Mouse (Mus musculus) G1E-ER4 (cell line): ENCODE measurements around the gene Prpf40a. TPM values are rescaled to one million over a fixed set of nuclear protein-coding genes. Genes with fewer than 3 reads are reported as not detected.

Source experiments
- GATA1 ChIP-seq: IDR thresholded peaks from one replicate; pipeline ENCODE4 v1.8.0; 2012; ENCODE audit warnings: low read length, inconsistent platforms
- polyA plus RNA-seq: library from polyadenylated mRNA; stranded (reverse); fragments of >175 nt; gene quantifications from 2 replicates; pipeline ENCODE4 v1.2.3, GENCODE M21; 2012

Prpf40a gene
- polyA plus RNA-seq, result 30.5 and 34.2 TPM in 2 replicates

DNA sequence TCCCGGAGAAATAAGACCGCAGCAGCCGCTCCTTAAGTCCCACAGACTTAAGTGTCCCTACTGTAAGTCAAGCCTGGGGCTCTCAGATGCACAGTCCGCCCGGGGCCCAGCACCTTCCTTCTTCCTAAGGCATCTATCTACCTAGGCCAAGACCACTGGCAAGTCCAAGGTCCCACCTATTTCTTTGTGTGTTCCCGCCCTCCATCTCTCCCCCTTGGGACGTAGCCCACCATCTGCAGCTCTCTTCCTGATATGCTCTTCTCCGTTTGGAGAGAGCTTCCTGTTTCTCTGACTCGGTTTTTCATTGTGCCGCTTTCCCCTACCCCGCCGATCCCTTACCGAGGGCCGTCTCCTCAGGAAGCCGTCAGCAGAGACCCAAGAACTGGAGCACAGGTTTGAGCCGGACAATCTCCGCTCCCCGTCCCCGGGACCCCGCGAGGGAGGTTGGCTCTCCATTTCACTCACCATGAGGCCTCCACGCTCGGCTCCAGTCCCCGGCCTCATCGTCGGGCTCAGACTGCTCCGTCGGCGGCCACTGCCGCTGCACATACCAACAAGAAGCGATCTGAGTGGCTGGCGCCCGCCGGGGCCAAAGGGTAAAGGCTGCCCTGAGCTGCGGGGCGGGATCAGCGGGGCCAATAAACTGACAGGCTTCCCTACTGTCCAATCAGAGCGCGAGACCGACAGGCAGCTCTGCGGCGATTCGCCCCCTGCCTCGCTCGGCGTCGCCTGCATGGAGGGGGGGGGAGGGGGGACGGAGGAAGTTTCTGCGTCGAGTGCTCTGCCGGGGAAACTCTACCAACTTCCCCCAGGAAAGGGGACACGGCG, at the start of gene Prpf40a:
TSS of gene Prpf40a (minus strand) at position 601 of the 828 bp plus-strand sequence.
- no peak for TF ChIP-seq GATA1

DNA sequence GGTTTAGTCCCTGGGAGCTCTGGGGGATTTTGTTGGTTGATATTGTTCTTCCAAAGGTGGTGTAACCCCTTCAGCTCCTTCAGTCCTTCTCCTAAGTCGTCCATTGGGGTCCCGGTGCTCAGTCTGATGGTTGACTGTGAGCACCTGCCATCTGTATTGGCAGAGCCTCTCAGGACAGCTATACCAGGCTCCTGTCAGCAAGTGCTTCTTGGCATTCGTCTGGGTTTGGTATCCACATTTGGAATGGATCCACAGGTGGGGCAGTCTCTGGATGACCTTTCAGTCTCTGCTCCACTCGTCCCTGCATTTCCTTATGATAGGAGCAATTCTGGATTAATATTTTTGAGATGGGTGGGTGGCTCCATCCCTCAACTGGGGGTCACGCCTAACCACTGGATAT, 31.2 kb upstream of the Prpf40a start:
- TF ChIP-seq GATA1, result no peak

DNA sequence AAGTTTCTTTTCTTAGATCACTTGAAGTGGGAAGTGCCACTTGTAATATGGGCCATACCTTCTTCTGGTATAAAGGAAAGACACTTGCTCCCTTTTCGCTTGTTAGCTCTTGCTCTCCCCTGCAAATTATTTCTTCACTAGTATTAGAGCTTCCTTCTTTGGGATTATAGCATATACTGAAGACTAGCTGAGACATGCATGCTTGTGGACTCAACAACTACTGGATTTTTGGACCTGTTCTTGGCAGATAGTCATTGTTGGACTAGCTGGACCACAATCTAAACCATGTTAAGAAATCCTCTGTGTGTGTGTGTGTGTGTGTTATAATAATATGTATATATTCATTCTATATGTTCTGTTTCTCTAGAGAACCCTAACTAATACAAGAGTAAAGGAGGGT, 22.4 kb upstream of the Prpf40a start:
- TF ChIP-seq GATA1, result no peak

DNA sequence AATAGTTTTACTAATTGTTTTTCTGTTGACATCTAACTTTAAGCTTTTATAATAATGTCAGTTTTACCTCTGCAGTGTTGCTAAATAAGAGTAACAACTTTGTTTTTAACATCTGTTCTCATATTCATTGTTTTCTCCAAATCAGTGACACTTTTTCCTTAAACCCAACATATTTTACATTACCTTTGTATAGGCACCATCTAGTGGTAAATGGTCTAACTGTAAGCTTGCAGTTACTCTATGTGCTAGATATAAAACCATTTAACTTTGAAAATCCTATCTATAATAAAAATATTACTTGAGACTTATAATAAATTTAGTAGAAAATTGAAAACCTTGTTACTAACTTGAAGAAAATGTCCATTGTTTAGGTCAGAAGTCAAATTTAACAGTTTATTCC, 15.7 kb upstream of the Prpf40a start:
- no peak for TF ChIP-seq GATA1

DNA sequence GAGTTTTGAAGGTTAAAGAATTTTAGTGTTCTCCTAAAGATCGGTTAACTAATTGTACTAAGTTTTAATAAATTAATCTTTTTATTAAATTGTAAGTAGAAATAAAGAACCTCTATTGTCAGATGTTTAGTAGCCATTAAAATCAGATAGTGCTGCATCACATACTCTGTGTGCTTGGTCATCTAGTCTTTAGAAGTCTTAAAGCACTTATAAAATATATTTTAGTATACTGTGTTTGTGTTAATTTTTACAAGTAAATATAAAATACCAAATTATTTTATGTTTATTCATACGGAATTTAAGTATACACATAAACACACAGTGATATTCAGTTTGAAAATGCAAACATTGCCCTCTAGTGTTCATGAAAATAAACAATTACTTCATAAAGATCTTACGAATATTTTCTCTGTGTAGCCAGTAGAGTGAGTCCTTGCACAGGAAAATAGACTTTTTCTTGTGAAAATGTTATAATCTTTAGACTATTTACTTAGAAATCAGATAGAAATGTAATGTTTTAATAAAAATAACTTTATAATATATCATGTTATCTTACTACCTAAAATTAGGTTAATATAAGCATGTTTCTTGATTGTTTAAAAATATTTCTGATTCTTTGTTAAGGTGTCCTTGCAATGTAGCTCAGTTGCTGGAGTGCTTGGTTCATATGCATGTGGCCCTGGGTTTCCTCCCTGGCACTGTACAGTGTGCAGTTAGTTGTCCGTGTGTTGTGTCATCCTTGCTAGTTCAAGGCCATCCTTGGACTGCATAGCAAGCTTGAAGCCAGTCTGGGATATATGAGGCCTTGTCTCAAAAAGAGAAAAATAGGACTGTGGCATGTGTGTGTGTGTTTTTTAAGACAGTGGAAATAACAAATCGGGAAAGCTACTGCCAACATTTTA, 13.5 kb upstream of the Prpf40a start:
- no peak for TF ChIP-seq GATA1

DNA sequence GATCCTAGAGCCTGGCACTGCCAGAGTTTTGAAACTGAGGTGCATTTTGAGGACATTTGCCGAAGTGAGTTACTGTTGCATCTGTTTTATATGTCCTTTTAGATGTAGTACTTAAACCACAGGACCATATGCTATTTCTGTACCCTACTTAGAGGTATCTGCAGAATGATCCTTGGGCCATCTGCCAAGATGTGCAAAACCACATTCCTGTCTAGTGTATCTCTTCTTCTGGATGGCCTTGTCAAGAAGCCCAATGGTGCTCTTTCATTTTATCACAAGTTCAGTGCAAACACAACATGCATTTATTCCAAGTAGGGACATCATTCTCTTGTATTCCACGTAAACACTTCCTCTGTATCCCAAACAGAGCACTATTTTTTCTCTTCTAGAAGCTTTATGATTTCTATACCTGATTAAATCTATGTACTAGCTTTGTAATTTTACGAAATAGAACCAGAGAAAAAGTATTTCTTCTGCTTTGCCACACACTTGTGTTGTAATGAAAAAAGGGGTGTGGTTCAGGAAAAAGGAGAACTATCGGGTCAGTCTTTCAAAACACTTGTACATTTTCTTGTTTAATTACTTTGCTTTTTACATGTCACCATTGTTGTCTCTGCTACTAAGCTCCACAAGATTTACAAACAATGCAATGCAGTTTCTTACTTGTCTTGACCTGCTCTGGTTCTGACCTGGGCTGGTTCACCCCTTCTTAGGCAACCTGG, 9.2 kb upstream of the Prpf40a start:
- no peak for TF ChIP-seq GATA1

DNA sequence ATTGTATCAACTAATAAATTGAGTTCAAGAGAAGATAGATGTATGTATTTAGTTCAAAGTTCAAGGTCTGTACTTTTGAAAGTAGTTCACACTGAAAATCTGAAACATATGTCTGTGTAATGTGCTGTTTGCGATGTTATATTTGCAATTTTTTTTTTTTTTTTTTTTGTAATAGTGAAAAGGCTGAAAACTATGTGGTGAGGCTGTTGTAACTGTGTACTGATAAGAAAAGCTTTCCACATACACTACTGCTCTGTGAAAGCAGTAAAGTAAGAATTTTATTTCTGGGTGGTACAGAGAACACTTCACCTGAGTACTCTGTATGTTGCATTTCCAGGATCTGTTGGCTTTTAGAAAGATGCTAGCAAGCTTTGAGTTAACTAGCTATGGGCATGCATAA, 8.1 kb upstream of the Prpf40a start:
- no peak for TF ChIP-seq GATA1

DNA sequence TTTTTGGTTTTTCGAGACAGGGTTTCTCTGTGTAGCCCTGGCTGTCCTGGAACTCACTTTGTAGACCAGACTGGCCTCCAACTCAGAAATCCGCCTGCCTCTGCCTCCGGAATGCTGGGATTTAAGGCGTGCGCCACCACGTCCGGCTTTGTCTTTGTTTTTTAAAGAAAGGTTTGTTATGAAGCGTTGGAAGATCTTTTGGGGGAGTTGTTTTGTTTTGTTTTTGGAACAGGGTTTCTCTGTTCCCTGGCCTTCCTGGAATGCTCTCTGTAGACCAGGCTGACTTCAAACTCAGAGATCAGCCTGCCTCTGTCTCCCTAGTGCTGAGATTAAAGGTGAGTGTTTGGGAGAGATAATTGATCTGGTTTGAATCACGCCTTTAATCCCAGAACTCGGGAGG, 5.3 kb upstream of the Prpf40a start:
- TF ChIP-seq GATA1, result no peak

DNA sequence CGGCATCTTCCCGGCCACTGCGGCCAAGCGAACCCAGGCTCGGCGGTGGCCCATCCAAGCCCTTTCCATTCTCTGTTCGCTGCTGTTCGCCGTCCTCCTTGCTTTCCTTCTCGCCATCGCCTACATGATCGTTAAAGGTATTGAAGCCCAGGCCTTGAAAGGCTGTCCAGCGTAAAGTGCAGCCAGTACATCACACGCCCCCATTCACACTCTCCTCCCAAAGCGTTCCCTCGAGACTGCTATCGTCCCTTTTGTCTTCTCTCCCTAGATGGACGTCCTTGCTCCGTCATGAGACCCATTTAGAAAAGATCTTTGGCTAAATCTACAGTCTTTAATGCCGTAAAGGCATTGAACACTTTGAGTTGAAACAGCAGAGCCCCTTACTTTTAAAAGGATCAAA, 1.3 kb upstream of the Prpf40a start:
- TF ChIP-seq GATA1, result no peak

DNA sequence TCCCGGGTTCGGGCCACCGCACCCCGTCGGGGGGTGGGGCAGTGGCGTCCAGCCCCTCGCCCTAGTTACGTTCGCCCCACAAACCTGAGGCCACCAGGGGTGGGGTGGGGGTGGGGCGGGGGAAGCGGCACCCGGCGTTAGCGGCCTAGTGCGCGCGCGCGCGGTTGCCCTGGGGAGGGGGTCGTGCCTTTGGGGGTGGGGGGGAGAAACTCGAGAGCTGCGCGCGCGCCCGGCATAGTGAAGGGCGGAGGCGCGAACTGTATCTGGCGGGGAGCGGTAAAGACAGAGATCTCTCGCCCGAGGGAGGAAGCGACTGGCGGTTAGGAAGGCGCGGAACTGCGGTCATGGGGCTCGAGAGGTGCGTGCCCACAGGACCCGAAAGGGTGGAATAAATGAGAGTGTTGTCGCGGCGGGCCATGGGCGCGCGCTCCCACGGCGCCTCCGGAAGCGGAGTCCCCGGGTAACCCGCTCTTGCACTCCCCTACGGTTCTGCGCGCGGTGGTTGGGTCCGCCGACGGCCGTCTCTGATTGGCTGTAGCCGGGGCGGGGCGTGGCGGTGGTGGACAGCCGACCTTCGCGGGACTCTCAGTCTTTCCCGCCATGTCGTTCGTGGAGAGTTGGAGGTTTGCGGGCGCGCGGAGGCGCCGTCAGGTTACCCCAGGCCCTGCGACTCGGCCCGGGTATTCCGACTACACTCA, 588 bp upstream of the Prpf40a start, which contains the start of gene Arl6ip6:
TSS of gene Arl6ip6 (plus strand) at position 204 of the 698 bp plus-strand sequence.
- no peak for TF ChIP-seq GATA1

DNA sequence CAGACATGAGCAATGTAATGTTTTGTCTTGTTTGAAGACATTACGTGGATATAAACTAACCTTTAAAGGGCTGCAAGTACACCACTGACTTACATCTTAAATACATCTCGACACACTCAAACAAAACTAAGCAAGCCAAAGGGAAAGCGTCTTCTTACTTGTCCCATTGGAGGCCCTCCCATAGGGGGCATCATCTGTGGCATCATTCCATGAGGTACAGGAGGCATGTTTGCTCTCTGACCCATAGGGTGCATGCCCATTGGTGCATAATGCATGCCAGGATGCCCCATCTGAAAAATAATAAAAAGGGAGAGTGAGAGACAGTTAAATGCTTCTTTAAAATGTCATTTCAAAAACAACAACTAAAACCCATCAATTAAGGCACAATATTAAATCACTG, 1.3 kb downstream of the Prpf40a start:
- no peak for TF ChIP-seq GATA1

DNA sequence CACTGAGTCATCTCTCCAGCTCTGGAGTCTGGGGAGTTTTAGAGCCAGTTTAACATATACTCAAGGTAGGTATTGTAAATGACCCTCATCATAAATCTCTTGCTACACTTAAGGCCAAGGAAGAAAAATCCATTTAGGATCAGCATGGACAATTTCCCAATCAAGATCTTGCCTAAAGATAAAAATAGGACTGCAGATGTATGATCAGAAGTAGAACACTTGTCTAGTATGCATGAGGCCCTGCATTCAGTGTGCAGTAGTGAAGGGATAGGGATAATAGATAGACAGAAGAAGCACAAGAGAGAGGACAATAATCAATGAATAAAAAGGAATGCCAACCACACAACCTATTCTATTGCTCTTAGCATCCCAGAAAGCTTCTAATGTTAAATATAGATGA, 11.2 kb downstream of the Prpf40a start:
- TF ChIP-seq GATA1, result no peak

DNA sequence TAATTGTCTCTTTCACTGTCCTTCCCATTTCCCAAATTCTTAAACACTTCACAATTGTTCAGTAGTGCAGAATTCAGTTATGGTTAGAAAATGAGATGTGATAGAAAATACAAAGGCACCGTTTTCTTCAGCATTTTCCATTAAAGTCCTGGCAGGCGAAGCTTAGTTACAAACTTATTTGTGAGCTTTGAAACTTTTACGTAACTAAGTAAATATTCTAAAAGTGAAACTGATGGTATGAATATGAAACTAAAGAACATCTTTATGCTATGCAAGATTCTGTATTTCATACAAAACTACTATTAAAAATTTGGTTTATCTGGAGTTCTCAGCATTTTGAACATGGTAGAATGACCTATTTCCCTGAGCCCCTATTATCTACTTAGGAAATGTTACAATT, 12.1 kb downstream of the Prpf40a start:
- no peak for TF ChIP-seq GATA1

DNA sequence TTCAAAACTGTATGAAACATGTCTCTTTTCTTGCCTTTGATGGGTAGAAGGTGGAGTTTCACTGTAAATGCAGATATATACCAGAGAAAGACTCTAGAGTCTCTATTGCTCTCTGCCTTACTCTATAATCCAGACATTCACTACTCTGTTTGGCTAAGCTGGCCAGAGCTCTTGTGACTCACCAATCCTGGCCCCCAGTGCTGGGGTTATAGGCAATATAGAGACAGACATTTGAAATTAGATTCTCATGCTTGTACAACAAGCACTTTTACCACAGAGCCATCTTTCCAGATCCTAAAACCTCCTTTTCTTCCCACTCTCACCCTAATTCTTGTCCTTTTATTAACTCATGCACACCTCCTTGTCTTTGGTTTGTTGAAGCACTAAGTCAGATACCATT, 17.1 kb downstream of the Prpf40a start:
- no peak for TF ChIP-seq GATA1

DNA sequence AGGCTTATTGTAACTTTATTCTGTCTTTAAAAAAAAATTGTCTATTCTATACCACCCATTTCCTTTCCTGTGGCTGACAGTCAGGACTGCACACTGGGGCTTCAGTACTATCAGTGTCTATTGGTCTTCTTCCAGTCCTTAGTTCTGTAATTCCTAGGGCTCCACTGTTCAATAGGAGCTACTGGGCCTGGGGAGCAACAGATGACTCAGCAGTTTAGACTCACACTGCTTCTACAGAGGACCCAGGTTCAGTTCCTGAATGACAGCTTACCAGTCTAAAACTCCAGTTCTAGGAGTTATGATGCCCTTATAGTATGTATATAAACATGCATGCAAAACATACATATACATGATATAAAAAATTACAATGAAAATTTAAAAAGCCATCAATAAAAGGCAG, 44.2 kb downstream of the Prpf40a start:
- TF ChIP-seq GATA1, result no peak
